Mouse (Mus musculus) left cerebral cortex, adult 8-10 months (tissue): ENCODE measurements around the gene Nrm. TPM values are rescaled to one million over a fixed set of nuclear protein-coding genes. Genes with fewer than 3 reads are reported as not detected.

ENCODE experiments used
- DNase-seq, 2 experiments: peaks; one replicate each; pipeline ENCODE4 v3.0.0; 2022; ENCODE audit warnings: low spot score in 2 of 2
- total RNA-seq, 4 experiments: library from RNA; stranded (reverse); gene quantifications; 2 replicates each; pipeline ENCODE4 v1.2.4; 2022

Nrm gene
- total RNA-seq, 4 experiments from 2014 or later: 2.6 to 3.4 (median 3.0) TPM

- no peak for DNase-seq
Measured at GRCm38 (mm10) chr17:35866911-35867890, 6.1 kb downstream of the Nrm start.

- no peak for DNase-seq
Measured at GRCm38 (mm10) chr17:35868165-35868820, 7.2 kb downstream of the Nrm start.

GRCm38 (mm10) chr17:35868961-35869345, 7.8 kb downstream of the Nrm start:
- DNase-seq: no peak

GRCm38 (mm10) chr17:35869346-35870067, 8.4 kb downstream of the Nrm start:
- DNase-seq: no peak

GRCm38 (mm10) chr17:35870151-35870883, 9.2 kb downstream of the Nrm start:
- DNase-seq: no peak

GRCm38 (mm10) chr17:35870884-35871696, 10.0 kb downstream of the Nrm start:
- no peak for DNase-seq

- DNase-seq: peak; percentile 58 to 75
Measured at GRCm38 (mm10) chr17:35873774-35874519, 12.8 kb downstream of the Nrm start.

GRCm38 (mm10) chr17:35874721-35875120, 13.6 kb downstream of the Nrm start:
- peak; percentile 42 to 69 for DNase-seq

GRCm38 (mm10) chr17:35879245-35880057, 18.3 kb downstream of the Nrm start, which contains the start of gene Dhx16:
TSS of gene Dhx16 (plus strand) at chr17:35879819.
- peak; percentile 92 to 93 for DNase-seq

- DNase-seq: no peak
Measured at GRCm38 (mm10) chr17:35882924-35883323, 21.8 kb downstream of the Nrm start.

- no peak for DNase-seq
Measured at GRCm38 (mm10) chr17:35883777-35884176, 22.7 kb downstream of the Nrm start.

GRCm38 (mm10) chr17:35887725-35888124, 26.6 kb downstream of the Nrm start:
- DNase-seq: no peak

GRCm38 (mm10) chr17:35896781-35897643, 35.9 kb downstream of the Nrm start, which contains the start of gene 2310061I04Rik:
TSS of gene 2310061I04Rik (minus strand) at chr17:35897431.
- peak; percentile 69 to 90 for DNase-seq

GRCm38 (mm10) chr17:35897644-35898573, 36.8 kb downstream of the Nrm start:
- no peak for DNase-seq

- DNase-seq: no peak
Measured at GRCm38 (mm10) chr17:35900636-35901035, 39.5 kb downstream of the Nrm start.

GRCm38 (mm10) chr17:35903343-35903991, 42.3 kb downstream of the Nrm start:
- no peak for DNase-seq
